Mouse (Mus musculus) megakaryocyte, embryonic 14.5 days (primary cell): ENCODE data around the gene Ap4b1.

Source experiments
- FLI1 ChIP-seq: IDR thresholded peaks from 2 replicates; pipeline ENCODE4 v1.6.1; 2012; ENCODE audit warnings: low read length, inconsistent platforms, mixed read lengths
- GATA1 ChIP-seq: IDR thresholded peaks from 3 replicates; pipeline ENCODE4 v1.6.1; 2012; ENCODE audit warnings: mixed read lengths, low read length, inconsistent platforms, borderline replicate concordance

- TF ChIP-seq GATA1 (no peak), FLI1 (no peak)
Observed at GRCm38 (mm10) chr3:103862721-103863220, 53.5 kb downstream of the Ap4b1 start.
